Mouse (Mus musculus) skeletal muscle tissue, adult 2 months (tissue): ENCODE data around the gene Ube2v1.

Source experiments
- DNase-seq: peaks from one replicate; pipeline ENCODE4 v3.0.0-alpha.2; 2012; ENCODE audit warnings: low read depth, low spot score

Gene Ube2v1

DNA sequence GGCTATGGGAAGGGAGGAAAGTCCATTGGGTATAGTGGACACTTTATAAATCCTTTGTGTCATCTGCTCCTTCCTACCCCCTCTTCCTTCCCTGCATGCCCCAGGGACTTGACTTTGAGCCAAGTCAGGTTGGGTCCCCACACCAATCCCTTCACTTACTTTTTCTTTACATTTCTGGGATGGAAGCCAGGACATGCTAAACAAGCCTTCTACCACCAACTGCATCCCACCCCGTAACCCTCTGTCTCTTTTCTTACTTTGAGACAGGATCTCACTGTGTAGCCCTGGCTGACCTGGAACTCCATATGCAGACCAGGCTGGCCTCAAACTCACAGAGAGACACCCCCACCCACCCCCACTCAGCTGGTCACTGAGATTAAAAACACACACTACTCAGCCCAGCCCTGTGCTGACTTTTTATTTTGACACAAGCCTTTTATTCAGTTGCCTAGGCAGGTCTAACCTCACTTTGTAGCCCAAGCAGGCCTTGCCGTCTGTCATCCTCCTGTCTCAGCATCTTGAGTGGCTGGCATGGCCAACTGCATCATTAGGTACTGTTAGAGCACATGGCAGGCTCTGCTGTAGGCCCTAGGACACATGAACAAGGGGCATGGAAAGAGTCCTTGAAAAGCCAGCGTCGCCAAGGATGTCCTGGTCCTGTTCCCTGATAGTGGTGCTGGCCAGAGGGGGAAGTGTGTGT is 38.2 kb downstream of the Ube2v1 start:
- no peak for DNase-seq

DNA sequence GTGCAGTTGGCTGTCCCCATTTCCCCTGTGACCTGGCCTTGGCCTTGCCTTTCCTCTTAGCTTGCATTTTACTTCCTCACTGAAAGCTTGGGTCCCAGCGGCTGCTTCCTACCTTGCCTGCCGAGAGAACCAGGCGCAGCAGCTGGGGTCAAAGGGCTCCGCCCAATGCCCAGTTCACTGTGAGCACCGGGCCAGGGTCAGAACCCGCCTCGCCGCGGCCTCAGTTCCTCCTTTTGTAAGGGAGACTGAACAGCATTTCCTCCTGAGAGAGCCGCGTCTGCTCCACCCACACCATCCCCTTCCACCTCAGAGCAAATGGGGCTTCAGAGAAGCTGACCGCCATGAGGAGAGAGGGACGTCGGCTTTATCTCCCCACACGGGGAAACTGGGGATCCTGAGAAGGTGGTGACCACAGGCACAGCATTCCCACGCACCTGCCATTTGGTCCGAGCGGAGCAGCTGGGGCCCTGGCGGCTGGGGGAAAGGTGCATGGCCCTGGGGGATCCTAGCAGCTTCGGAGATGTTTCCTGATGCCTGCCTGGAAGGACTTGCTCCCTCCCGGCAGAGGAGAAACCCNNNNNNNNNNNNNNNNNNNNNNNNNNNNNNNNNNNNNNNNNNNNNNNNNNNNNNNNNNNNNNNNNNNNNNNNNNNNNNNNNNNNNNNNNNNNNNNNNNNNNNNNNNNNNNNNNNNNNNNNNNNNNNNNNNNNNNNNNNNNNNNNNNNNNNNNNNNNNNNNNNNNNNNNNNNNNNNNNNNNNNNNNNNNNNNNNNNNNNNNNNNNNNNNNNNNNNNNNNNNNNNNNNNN is 42.9 kb downstream of the Ube2v1 start:
- DNase-seq, result peak; percentile 65

DNA sequence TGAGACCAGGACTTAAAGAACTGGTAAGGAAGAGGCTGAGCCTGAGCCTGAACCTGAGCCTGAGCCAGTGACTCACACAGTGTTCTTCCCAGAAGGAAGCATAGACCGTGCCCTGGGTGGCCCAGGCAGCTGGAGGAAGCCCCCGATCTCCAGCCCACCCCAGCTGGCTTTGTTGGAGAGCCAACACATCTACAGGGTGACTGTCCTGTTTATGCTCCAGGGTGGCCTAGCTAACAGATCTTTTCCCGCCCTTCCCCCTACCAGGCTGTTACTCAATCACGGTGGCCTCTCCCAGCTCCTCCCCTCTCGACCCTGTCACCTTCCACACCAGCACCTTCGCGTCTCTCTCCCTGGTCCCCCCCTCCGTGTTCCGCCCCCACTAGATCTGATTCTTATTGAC is 44.9 kb downstream of the Ube2v1 start:
- DNase-seq, result no peak

DNA sequence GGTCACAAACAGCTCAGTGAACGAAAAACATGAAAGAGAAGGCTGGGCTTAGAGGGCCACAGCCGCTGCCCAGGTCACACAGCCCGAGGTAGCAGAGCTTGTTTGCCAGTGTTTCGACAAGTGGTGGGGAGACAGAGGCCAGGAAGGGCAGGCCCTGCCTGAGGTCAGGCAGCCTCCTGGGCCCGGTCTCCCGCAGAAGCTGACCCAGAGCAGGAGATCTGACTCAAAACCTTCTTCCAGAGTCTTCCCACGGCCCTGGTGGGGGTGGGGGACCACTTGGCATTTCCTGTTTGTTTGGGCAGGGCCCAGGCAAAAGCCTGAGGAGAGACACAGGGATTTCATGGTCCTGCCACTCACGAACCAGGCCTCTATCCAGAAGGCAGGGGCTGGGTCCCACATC is 45.9 kb downstream of the Ube2v1 start:
- no peak for DNase-seq

DNA sequence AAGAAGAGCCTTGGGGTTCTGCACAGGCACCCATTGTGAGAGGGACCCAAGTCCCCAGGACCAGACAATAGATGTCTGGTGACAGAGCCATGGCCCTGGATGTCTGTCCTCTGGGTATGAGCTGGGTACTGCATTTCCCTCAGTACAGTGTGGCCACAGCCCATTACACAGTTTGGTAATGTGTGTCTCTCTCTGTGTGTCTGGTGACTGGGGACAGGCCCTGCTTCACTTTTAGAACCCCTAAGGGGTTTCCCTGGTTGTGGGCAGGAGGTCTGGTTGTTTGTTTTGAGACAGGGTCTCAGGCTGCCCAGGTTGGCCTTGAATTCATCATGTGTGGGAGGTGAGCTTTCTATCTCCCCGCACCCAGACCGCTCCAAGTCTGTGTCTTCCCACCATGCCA is 46.6 kb downstream of the Ube2v1 start:
- DNase-seq, result no peak

DNA sequence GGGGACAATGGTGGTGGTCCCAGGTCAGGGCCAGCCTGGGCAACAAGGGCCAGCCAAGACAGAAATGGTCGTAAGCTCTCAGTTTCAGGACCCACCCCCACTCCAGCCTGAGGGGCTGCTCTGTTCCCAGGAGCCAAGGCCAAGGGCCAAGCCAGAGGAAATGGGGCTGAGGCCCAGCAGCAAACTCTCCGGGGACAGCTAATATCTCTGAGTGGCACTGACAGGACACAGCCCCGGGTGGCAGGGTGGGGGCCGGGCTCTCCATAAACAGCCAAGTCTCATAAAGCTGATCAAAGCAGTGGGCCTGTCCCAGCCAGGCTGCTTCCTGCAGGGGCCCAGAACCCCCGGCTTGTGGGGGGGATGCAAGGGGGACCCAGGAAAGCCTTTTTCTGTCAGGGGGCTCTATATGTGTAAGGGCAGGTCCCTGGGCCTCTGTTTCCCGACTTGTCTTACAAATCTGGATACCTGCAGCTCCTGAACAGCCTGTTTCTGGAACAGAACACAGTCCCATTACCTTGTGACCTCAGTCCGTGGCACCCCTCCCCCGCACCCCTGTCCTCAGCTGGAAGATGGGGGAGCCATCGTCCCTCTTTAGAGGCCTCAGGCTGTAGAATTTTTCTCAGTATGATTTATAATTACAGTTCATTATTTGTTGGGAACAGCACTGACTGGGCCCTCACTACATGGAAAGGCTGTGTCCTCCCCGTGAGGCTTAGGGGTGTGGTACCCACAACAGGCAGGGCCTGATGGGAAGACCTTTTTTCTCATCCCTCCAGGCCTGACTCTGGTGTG is 48.5 kb downstream of the Ube2v1 start:
- DNase-seq, result no peak

DNA sequence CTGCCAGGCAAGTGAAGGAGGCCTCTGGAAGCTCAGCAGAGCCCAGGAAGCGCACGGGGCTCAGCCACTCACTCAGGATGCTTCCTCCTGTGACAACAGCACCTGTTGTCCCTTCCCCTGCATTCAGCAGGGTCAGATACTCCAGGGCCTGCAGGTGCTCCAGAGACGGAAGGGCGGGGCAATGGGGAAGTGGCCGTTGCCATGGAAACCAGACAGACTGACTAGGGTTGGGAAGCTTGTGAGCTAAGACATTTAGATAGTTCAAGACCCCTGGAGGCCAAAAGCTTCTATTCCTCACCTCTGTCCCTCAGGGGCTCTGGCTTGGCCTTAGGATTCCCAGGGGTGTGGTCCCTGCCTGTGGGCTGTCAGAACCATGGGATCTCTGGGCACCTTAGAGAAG is 53.4 kb downstream of the Ube2v1 start:
- DNase-seq, result no peak

DNA sequence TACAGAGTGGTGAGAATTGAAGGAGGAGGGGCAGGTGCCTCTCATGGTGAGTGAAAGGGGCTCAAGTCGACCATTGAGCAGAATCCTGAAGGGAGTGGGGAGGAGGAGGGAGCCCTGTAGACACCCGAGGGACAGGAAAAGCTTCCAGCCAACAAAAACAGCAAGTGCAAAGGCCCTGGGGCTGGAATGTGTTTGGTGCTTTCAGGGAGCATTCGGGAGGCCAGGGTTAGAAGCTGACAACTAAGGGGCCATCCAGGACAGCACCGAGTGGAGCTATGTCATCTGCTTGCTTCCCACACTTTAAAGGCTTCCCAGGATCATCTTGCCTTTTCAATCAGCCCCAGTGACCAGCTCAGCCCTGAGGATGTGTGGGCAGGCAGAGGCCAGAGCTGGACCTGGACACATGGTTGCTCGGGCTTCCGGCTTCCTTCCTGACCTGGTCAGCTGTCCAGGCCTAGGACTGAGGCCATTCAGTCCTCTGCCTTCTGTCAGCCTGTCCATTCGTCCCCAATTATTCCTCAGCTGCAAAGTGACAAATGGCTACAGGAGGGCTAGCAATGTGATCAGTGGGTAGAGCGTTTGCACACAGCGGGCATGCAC is 54.6 kb downstream of the Ube2v1 start:
- no peak for DNase-seq

DNA sequence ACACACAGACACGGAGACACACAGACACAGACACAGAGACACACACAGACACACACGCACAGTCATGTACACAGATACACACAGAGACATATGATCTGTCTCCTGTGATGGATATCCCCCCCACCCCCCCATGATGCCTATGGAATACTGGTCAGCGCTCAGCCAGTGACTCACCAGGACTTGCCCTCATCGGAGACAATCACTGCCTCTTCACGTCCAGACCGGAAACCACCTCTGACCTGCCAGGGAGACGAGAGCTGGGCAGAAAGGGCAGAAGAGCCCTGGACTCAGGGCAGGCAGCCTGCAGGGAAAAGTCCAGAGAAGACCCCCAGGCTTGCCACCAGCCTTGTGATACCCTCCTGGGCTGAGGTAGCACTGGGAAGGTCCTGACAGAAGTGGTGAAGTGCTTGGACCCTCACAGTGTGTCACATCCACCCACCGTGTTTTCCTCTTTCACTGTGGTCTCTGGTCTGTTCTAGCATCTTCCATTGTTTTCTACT is 55.7 kb downstream of the Ube2v1 start:
- DNase-seq, result no peak

DNA sequence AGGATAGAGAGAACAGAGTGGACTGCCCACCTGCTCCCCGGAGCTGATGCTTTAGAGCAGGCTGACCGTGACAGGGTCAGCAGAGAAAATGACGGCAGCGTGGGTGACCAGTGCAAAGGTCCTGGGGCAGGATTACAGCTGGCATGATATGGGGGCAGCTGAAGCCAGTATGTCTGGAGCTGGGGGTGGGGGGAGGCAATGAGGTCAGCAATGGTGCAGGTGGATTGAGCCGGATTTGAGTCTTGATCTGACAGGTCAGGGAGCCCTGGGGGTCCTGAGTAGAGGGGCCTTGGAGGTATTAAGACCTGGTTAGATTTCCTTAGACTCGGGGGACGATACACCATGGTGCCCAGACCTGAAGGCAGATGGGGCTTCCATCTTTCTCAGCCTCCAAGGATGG is 56.3 kb downstream of the Ube2v1 start:
- DNase-seq, result no peak

DNA sequence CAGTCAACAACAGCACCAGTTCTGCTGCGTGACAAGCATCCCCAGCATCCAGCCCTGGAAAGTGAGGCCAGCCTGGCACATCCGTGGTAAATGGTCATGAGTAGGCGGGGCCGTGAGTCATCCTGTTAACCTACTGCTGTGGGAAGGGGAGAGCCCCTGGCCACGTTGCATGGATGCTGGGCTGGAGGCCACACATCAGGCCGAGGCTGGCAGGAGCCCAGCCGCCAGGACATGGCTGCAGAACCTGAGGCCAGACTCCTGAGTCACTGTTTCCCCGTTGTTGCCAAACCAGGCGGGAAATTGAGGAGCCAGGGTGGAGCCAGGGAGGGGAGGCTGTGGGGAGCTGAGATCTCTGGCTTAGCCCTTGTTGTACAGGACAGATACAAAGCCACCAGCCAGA is 57.1 kb downstream of the Ube2v1 start:
- DNase-seq, result peak; percentile 85

DNA sequence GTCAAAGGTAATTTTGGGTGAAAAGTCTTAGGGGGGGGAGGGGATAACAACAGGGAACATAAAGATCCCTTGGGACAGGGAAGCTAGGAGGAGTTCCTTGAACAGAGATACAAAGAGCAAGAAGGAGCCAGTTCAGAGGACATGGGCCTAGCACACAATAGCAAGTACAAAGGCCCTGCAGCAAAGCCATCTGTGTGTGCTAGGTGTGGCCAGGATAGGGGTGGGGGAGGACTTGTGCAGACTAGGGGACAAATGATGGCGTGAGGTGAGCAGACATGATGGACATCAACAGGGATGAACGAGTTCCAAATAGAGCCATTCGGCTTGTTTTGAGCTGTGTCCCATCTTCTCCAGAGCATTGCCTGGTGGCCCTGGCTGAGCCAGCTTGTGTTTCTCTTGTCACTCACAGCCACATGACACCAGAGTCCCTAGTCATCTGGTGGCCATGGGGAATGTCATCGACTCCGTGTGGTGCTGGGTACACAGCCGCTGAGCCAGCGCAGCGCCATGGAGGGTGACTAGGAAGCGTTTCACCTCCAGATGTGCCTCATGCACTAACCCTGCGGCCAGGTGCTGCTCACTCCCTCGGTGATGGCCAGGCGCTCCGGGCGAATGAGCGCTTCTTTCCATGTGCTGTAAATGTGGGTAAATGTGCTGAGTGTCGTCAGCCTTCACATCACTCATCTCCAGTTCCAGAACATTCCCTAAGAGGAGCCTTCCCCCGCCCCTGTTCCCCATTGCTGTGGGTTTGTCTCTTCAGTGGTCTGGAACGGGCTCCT is 60.3 kb downstream of the Ube2v1 start:
- DNase-seq, result no peak

DNA sequence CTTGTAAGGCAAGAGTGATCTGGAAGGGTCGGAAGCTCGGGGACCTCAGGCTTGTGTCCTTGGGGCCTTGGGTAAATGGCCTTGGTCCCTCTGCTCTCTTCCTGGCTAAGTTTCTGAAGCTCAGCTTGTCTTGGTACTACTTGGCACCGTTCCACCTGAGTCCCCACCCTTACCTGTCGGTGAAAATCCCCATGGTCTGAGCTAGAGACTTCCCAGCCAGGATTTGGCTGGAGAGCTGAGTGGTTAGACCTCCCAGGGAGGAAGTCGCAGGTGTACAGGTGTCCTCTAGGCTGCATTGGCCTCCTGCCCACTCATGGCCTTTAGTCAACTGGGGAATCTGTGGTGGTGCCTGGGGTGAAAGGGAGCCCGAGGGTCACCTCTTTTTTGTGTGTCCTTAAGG is 61.1 kb downstream of the Ube2v1 start:
- no peak for DNase-seq

DNA sequence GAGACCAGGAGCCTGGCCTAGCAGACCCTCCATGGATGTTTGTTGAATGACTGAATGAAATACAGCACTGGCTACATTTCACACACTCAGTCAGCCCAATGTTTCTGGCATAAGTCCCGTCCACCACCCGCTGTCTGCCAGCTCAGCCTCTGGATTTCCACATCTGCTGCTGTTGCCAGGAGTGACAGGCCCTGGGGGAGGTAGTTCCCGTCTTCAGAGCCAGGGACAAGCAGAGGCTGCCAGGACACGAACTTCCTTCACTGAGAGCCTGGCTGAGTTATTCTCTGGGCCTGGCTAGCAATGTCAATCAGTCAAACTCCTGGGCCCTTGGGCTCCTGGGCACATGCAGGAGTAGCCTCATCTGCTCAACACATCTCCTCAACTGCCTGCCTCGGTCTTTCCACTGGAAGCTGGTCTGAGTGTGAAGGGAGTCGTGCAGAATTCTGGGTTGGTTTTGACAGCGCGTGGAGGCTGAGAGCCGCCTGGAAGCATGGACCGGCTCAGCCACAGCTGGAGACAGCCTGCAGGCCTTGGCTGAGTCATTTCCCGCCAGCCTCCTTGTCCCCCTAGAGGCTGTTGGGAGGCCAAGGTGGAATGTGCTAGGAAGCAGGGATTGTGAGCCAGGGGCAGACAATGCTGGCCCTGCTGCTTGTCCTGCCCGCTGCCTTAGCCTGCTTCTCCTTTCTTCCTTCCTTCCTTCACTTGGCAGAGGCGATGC is 61.8 kb downstream of the Ube2v1 start:
- peak; percentile 90 for DNase-seq

DNA sequence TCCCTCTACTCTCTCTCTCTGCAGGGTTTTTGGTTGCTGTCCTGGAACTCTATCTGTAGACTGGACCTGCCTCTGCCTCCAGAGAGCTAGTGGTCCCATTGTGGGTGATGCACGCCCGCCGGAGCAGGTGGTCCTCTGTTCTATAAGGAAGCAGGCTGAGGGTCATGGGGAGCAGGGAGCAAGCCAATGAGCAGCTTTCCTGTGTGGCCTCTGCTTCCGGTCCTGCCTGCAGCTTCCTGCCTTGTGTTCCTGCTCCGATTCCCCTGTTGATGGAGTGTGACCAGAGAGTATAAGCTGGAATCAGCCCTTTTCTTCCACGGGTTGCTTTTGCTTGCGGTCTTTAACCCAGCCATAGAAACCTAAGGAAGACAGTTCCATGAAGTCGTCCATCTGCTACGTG is 63.8 kb downstream of the Ube2v1 start:
- DNase-seq, result no peak

DNA sequence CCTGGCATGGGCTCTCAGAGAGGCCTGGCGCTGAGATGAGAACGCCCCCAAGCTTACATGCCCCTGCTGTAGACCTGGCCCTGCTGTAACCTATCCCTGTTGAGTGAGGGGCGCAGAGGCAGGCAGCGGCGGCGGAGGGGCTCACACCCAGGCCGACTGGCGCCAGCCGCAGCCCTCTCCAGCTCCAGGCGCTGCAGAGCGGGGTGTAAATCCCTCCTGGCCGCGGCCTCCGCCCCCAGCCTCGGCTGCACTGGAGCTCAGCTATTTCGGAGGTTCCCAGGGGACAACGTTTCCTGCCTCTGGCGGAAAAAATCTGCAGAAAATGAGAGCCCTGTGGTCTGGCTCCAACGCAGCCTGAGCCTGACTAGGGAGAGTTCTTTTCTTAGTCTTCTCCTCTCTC is 66.2 kb downstream of the Ube2v1 start:
- DNase-seq, result peak; percentile 74

DNA sequence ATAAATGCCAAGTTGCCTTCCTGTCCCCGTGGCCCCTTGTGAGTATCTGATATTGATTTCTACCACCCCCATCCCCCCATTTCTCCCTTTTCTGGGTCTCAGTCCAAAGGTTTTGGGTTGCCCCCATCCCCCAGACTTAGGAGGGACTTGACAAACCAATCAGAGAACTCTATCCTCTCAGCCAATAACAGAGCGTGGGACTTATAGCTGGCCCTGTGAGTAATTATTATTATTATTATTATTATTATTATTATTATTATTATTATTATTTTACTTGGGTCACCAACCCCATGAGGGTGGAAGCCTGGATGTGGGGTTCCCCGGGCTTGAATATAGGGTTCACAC is 66.6 kb downstream of the Ube2v1 start:
- DNase-seq, result no peak

DNA sequence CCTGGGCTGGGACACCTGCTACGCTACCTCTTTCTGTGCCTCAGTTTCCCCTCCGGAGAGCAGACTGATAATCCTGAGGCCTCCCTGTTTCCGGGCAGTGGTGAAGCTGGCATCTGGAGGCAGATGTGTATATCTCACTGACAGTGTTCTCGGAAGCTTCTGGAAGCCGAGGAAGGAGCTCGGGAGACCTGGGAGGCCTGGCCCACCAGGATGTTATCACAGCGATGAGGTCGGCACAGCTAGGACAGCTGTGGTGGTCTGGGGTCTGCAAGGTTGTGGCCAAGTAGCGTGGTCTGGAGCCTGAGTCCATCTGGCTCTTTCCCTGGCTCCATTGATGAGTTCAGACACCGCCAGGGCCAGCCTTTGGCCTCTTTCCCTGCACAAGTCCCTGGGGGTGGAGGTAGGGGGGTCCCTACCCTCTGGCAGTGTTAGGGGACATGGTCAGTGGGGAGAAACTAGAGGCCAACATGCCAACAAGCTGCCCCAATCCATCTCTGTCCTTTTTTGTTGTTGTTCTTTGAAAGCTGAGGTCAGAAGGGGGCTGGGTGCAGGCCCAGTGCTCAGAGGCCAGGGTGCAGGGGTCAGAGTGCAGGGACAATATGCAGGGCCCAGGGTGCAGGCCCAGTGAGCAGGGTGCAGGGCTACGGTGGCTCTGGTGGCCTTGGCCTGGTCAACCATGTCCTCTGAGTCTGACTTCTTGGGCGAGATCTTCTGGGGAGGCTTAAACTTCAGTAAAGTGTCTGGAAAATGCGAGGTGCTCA is 67.2 kb downstream of the Ube2v1 start:
- DNase-seq, result no peak

DNA sequence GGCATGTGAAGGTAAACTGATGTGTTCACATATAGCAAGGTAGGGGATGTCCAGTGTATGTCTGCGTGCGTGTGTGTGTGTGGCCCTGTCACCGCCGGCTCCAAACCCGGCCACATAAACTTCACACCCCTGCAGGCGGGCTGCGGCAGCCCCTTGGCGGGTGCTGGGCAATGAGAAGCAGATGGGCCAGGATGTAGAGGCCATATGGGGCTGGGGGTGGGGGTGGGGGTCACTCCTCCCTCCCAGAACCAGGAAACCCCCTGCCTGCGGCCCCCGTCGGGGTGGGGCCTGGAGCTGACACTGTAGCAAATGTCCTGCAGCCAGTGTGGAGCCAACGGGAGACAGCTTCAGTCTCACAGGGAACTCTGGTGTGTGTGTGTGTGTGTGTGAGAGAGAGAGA is 68.2 kb downstream of the Ube2v1 start:
- no peak for DNase-seq

DNA sequence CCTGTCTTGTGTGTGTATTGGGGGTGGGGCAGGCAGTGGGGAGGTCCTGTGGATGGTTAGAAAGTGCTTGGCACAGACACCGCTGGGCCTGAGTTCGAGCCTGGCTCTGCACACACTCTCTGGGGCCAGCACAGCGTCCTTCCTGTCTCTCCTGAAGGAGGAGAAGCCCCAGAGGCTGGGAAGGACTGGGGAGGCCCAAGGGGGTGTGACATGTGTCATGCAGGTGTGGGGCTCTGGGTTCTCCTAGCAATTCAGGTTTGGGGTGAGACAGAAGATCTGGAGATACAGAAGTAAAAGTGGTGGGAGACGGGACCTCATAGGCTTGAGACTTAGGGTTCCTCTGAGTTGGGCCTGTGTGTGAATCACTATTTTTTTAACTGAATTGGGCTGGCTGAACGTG is 68.9 kb downstream of the Ube2v1 start:
- DNase-seq, result no peak
